ENCODE assay signal across 16 mouse cellular contexts in the genomic region with DNA sequence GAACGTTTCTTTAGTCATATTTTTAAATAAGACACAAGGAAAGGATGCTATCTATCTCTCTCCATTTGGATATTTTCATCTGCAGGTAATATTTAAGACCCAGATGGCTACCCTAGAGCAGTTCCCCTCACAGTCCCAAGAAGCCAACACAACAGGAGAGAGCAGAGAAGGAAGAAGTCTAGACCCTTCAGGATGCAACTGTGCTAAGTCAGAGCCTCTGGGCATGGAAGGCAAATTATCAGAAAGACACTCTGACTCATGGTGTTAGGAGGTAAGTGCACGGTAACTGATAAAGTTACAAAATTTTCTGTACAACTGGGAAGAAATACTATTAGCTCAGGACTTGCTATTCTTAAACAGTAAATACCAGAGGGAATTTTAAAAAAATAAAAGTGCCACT.
"Had no signal": no experiment of that assay in that cellular context is flagged by ENCODE, and none has a peak within 500 bp of the region (broad histone marks: within the 10 kb centered on the region; RNA-seq: fewer than 3 reads in every experiment).

No protein-coding gene starts in this region.

- H3K27me3 ChIP-seq: neural tube, embryonic 13.5 days; neural tube, embryonic 15.5 days; stomach, embryonic 15.5 days had no signal

- DNase-seq: retina, postnatal 1 day; right cerebral cortex, adult 18-20 months; right cerebral cortex, postnatal 14 days; right cerebral cortex, postnatal 25 days; right cerebral cortex, postnatal 4 days; spleen, adult 18-20 months; thymus, adult 18-20 months; thymus, adult 2 months; thymus, postnatal 14 days; thymus, postnatal 25 days; thymus, postnatal 36 days; thymus, postnatal 4 days had no signal

- H3K27ac ChIP-seq: neural tube, embryonic 13.5 days; neural tube, embryonic 15.5 days; stomach, embryonic 15.5 days; stomach, postnatal 0 days had no signal

- H3K4me2 ChIP-seq: neural tube, embryonic 13.5 days; neural tube, embryonic 15.5 days; stomach, embryonic 15.5 days had no signal

- H3K4me1 ChIP-seq: neural tube, embryonic 13.5 days; neural tube, embryonic 15.5 days; stomach, embryonic 15.5 days had no signal

- H3K9ac ChIP-seq: neural tube, embryonic 13.5 days; neural tube, embryonic 15.5 days; stomach, embryonic 15.5 days had no signal

- H3K4me3 ChIP-seq: neural tube, embryonic 13.5 days; neural tube, embryonic 15.5 days; stomach, embryonic 15.5 days had no signal

- H3K9me3 ChIP-seq: neural tube, embryonic 13.5 days; neural tube, embryonic 15.5 days; stomach, embryonic 15.5 days had no signal
